Mouse (Mus musculus) liver, embryonic 11.5 days (tissue): ENCODE data around the gene Auts2. TPM values are rescaled to one million over a fixed set of nuclear protein-coding genes. Genes with fewer than 3 reads are reported as not detected.

Source experiments
- ATAC-seq: fragments of 200-750 bp; cut with Nextera tagmentation; replicated peaks from 2 replicates; pipeline ENCODE4 v1.8.0; 2017; ENCODE audit warnings: moderate number of reproducible peaks, mild to moderate bottlenecking, moderate TSS enrichment, moderate library complexity; ENCODE audit not compliant: low FRiP score
- DNase-seq: peaks from one replicate; pipeline ENCODE4 v3.0.0-alpha.2; 2017; ENCODE audit warnings: low spot score
- H3K27ac ChIP-seq: fragments of 300-500 bp; sonication (generic); 2 replicates; pipeline ENCODE4 v1.5.1; 2014; ENCODE audit warnings: mild to moderate bottlenecking, low read depth, low read length, control low read depth
- H3K27me3 ChIP-seq: fragments of 300-500 bp; sonication (generic); replicated peaks from 2 replicates; pipeline ENCODE4 v1.6.1; 2014; ENCODE audit warnings: low read length, mixed read lengths; ENCODE audit not compliant: control insufficient read depth, insufficient read depth
- H3K36me3 ChIP-seq: fragments of 300-500 bp; sonication (generic); 2 replicates; pipeline ENCODE4 v1.6.1; 2014; ENCODE audit warnings: mild to moderate bottlenecking, low read length, moderate library complexity, mixed read lengths; ENCODE audit not compliant: control insufficient read depth, insufficient read depth
- H3K4me1 ChIP-seq: fragments of 300-500 bp; sonication (generic); replicated peaks from 2 replicates; pipeline ENCODE4 v1.6.1; 2014; ENCODE audit warnings: low read length, mixed read lengths; ENCODE audit not compliant: control insufficient read depth, insufficient read depth
- H3K4me2 ChIP-seq: fragments of 300-500 bp; sonication (generic); 2 replicates; pipeline ENCODE4 v1.6.1; 2014; ENCODE audit warnings: mild to moderate bottlenecking, control low read depth, moderate library complexity
- H3K4me3 ChIP-seq: fragments of 300-500 bp; sonication (generic); 2 replicates; pipeline ENCODE4 v1.5.1; 2014; ENCODE audit warnings: low read depth, low read length, control low read depth
- H3K9ac ChIP-seq: fragments of 300-500 bp; sonication (generic); 2 replicates; pipeline ENCODE4 v1.6.1; 2014; ENCODE audit warnings: low read depth, low read length, control low read depth
- H3K9me3 ChIP-seq: fragments of 300-500 bp; sonication (generic); 2 replicates; pipeline ENCODE4 v1.6.1; 2016; ENCODE audit warnings: low read length, inconsistent platforms, mixed read lengths; ENCODE audit not compliant: control insufficient read depth
- WGBS: fragments of 180-500 bp; shearing (Covaris S2); extraction: QIAGEN DNeasy Blood & Tissue Kit; methylation state at CpG from one replicate; pipeline ENCODE4 v1.1.7; 2014; 5-methylcytosine and 5-hydroxymethylcytosine counted together
- polyA plus RNA-seq: library from polyadenylated mRNA; unstranded; fragments of >200 nt; fragmentation: Nextera tagmentation; extraction: Ambion mirVana; gene quantifications from 2 replicates; pipeline ENCODE4 v1.2.1, GENCODE M21; 2014

The Auts2 gene
- polyA plus RNA-seq, 1 experiment from 2014 or later: 13.8 TPM

DNA sequence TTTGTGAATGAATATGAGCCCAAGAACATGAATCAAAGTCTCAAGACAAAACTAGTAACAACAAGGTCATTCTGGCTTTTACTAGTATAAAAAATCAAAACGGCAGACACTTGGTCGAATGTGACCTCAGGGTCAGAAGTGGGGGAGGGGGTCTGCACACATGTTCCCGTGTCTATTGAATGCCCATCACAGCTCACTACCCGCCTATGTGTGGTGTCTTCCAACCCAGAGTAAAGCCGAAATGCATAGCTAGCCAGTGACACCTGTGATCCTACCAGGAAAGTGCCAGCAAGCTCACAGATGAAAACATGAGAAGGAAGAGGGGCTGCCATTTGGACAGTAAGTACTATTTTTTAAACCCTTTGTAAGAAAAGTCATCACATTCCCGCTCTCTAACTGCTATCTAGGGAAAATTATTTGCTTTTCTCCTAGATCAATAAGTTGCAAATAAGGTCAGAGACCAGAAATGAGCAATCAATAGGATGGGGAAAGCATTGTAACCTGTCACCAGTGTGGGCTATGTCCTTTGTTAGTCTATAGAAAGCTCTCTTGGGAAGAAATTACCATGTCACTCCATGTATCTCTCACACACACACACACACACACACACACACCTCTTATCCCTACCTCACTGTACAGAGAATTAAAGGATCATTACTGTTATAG is 94.6 kb downstream of the Auts2 start:
- Histone ChIP-seq H3K4me2 (no peak overlapping the region), H3K27ac (no peak overlapping the region), H3K27me3 (no peaks in the 10 kb centered on the region), H3K36me3 (no peaks in the 10 kb centered on the region), H3K9me3 (no peaks in the 10 kb centered on the region), H3K9ac (no peak overlapping the region), H3K4me1 (peaks cover 8% of the 10 kb centered on the region), H3K4me3 (no peak overlapping the region)
- DNase-seq (no peak), ATAC-seq (no peak)
- 71% methylated on average over 6 of the region's 6 CpGs for WGBS

DNA sequence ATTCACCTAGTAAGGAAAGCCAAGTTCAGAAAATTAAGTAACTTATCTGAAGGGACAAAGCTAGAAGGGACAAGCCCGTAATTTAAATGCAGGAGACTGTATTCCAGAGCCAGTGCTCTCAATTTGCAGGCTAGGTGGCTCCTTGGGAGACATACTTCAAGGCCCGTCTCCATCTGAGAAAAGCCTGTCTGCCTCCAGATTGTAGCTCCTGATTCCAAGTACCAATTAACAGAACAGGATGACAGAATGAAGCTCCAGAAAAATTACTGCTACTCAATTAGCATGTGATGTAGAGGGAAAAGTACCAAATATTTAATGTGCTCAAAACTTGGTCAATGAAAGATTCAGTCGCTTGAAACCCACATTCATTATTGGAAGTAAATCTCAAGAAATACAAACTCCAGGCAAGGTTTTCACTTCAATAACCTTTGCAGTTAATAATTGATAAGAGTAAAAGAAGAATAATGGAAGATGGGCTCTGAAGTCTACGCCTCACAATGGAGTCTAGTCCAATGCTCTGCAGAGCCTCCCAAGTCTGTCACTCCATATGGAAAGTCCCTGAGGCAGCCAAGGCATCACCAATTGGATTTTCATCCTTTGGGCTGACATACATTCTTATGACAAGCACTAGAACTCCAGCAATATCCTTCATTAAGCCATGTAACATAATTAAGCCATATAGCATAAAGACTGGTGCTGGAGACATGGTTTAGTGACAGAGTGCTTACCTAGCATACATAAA is 97.8 kb downstream of the Auts2 start:
- no peak for ATAC-seq
- H3K36me3 ChIP-seq: no peaks in the 10 kb centered on the region
- 85% methylated on average over 4 of the region's 4 CpGs for WGBS
- no peak overlapping the region for H3K4me2 ChIP-seq
- no peak overlapping the region for H3K27ac ChIP-seq
- DNase-seq: no peak
- H3K4me3 ChIP-seq: no peak overlapping the region
- peaks cover 4% of the 10 kb centered on the region; the same call in 1 of the 2 replicates for H3K4me1 ChIP-seq
- no peak overlapping the region for H3K9ac ChIP-seq
- H3K9me3 ChIP-seq: no peaks in the 10 kb centered on the region
- no peaks in the 10 kb centered on the region for H3K27me3 ChIP-seq

DNA sequence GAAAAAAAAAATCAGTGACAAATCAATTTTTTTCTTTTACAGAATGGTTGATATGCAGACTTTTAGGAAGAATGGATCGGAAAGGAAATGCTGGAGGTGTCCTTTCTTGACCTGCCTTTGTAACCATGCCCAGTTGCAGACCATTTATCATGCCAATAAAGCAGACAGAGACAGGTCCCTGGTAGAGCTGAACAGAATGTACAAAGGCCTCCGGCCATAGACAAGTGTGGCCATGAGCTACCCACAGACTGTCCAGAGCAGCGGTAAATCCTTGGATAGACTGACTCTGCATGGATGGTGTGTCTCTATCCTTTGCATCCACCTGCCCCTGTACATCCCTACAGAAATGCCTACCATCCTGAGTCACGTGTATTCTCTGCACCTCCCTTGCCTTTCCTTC is 100.2 kb downstream of the Auts2 start:
- H3K27me3 ChIP-seq: no peaks in the 10 kb centered on the region
- H3K9ac ChIP-seq: no peak overlapping the region
- ATAC-seq (no peak), DNase-seq (no peak)
- H3K4me1 ChIP-seq: peaks cover 4% of the 10 kb centered on the region; the same call in 1 of the 2 replicates
- no peaks in the 10 kb centered on the region for H3K36me3 ChIP-seq
- no peaks in the 10 kb centered on the region for H3K9me3 ChIP-seq
- no peak overlapping the region for H3K4me2 ChIP-seq
- no peak overlapping the region for H3K4me3 ChIP-seq
- 86% methylated on average over 4 of the region's 4 CpGs for WGBS
- H3K27ac ChIP-seq: no peak overlapping the region

DNA sequence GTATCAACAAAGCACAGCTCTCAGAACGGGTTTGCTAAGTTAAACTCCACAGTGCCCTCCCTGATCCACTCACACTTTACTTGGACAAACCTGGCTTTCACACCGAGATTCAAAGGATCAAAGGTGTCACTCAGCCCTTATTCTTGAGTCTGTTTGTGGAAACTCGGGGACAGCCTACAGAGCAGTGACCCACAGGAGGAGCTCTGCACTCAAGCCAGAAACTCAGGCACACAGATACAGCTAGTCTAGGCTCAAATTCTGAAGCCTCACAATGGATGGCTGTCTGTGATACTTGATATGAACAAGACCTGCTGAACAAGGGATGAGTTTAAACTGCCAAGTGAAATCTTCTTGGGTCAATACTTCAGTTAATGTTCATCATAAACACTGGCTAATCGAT is 104.7 kb downstream of the Auts2 start:
- 53% methylated on average over 4 of the region's 4 CpGs for WGBS
- DNase-seq: no peak
- Histone ChIP-seq H3K4me3 (no peak overlapping the region), H3K27ac (no peak overlapping the region), H3K9ac (no peak overlapping the region), H3K4me1 (no peaks in the 10 kb centered on the region; the same call in 1 of the 2 replicates), H3K27me3 (no peaks in the 10 kb centered on the region), H3K9me3 (no peaks in the 10 kb centered on the region), H3K36me3 (no peaks in the 10 kb centered on the region), H3K4me2 (no peak overlapping the region)
- no peak for ATAC-seq

GRCm38 (mm10) chr5:132437994-132438393 is 105.2 kb downstream of the Auts2 start:
- DNase-seq (no peak), ATAC-seq (no peak; the same call in 1 of the 2 replicates)
- no peak overlapping the region for H3K4me3 ChIP-seq
- H3K27me3 ChIP-seq: no peaks in the 10 kb centered on the region
- no peaks in the 10 kb centered on the region for H3K36me3 ChIP-seq
- no peaks in the 10 kb centered on the region; the same call in 1 of the 2 replicates for H3K4me1 ChIP-seq
- H3K9ac ChIP-seq: no peak overlapping the region
- H3K27ac ChIP-seq: no peak overlapping the region
- H3K4me2 ChIP-seq: no peak overlapping the region
- WGBS: 42% methylated on average over 8 of the region's 8 CpGs
- no peaks in the 10 kb centered on the region for H3K9me3 ChIP-seq

DNA sequence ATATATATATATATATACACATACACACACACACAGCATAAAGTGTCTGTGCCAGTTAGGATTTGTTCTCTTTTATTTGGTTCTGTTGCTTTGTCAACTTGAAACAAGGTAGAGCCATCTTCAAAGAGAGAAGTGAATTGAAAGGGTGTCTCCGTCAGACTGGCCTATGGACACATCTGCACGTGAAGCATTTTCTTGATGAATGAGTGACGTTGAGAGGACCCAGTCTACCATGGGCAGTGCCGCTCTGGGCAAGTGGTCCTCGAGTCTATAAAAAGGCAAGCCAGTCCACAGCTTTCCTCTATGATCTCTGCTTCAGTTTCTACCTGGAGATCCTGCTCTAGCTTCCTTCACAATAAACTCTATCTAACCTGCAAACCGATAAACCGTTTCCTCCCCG is 105.7 kb downstream of the Auts2 start:
- Histone ChIP-seq H3K9ac (no peak overlapping the region), H3K36me3 (no peaks in the 10 kb centered on the region), H3K27me3 (no peaks in the 10 kb centered on the region), H3K4me3 (no peak overlapping the region), H3K27ac (no peak overlapping the region), H3K4me2 (no peak overlapping the region), H3K9me3 (no peaks in the 10 kb centered on the region), H3K4me1 (no peaks in the 10 kb centered on the region; the same call in 1 of the 2 replicates)
- no peak for ATAC-seq
- 85% methylated on average over 8 of the region's 8 CpGs for WGBS
- no peak for DNase-seq

GRCm38 (mm10) chr5:132436901-132437300 is 106.2 kb downstream of the Auts2 start:
- no peak overlapping the region for H3K9ac ChIP-seq
- ATAC-seq (no peak), DNase-seq (no peak)
- H3K4me2 ChIP-seq: no peak overlapping the region
- H3K9me3 ChIP-seq: no peaks in the 10 kb centered on the region
- WGBS: 79% methylated on average over 1 of the region's 1 CpGs
- H3K4me3 ChIP-seq: no peak overlapping the region
- H3K4me1 ChIP-seq: no peaks in the 10 kb centered on the region; the same call in 1 of the 2 replicates
- H3K27me3 ChIP-seq: no peaks in the 10 kb centered on the region
- no peak overlapping the region for H3K27ac ChIP-seq
- no peaks in the 10 kb centered on the region for H3K36me3 ChIP-seq

DNA sequence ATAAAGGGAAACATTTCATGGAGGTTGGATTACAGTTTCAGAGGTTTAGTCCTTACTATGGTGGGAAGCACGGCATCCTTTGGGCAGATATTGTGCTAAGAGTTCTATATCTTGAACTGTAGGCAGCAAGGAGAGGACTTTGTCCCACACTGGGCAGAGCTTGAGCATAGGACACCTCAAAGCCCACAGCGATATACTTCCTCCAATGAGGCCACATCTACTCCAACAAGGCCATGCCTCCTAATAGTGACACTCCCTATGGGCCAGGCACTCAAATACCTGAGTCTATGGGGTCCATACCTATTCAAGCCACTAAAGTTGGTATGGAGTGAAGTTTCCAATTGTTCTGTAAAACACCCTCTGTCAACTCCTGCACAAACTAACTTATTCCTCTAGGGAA is 106.7 kb downstream of the Auts2 start:
- H3K27me3 ChIP-seq: no peaks in the 10 kb centered on the region
- no peaks in the 10 kb centered on the region; the same call in 1 of the 2 replicates for H3K4me1 ChIP-seq
- no peaks in the 10 kb centered on the region for H3K36me3 ChIP-seq
- no peak overlapping the region for H3K9ac ChIP-seq
- no peak overlapping the region for H3K27ac ChIP-seq
- no peaks in the 10 kb centered on the region for H3K9me3 ChIP-seq
- no peak overlapping the region for H3K4me2 ChIP-seq
- no peak for ATAC-seq
- no peak overlapping the region for H3K4me3 ChIP-seq
- WGBS: 89% methylated on average over 2 of the region's 2 CpGs
- no peak for DNase-seq

DNA sequence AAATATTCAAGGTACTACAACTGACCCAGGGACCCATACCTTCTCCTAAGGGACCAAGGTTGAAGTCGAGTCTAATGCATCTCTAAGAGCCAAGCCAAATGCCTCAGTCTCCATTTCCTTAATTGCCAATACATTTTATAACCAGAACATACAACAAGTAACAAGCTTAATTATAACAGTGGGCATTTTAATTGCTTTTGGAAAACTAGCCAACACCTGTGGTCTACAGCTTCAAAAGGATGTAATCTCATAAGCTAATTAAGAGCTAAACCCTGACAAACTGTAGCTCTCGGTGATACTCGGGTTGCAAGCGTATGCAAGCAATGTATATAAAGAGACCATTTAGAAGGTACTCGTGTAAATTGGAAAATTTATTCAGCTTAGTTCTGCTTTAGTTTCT is 107.7 kb downstream of the Auts2 start:
- Histone ChIP-seq H3K4me3 (no peak overlapping the region), H3K36me3 (no peaks in the 10 kb centered on the region), H3K27me3 (no peaks in the 10 kb centered on the region), H3K27ac (no peak overlapping the region), H3K9ac (no peak overlapping the region), H3K4me2 (no peak overlapping the region), H3K4me1 (no peaks in the 10 kb centered on the region; the same call in 1 of the 2 replicates), H3K9me3 (no peaks in the 10 kb centered on the region)
- WGBS: 85% methylated on average over 5 of the region's 5 CpGs
- no peak for ATAC-seq
- no peak for DNase-seq
